Mouse (Mus musculus): ENCODE data around the gene Nek9.
A peak's percentile ranks its signal among the peaks of the same experiment; 100 is the strongest.

The Nek9 gene

DNA sequence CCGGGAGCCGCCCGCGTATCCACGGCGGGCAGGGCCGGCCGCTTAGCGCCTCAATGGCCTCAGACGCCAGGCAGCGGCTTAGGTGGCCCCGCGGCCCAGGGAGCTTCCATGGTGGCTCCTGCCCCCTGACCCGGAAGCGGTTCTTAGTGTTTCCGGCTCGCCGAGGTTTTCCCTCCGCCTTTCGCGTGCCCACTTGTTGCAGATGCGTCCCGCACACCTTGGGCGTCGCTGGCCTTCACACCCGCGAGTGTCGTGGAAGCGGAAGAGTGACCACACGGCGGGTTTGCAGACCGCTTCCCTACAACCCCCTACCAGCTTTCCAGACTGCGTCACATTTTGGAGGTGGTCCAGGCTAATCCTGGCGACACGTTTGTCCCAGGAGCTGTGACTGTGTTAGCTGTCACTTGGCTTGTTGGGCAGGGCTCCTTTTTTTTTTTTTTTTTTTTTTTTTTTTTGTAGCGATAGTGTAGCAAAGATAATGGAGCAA, at the start of gene Nek9:
Nek9 (minus strand) TSS at position 120 of the 487 bp plus-strand sequence.
- DNase-seq = peak; percentile 90

GRCm38 (mm10) chr12:85385995-85386375, 46.8 kb upstream of the Nek9 start:
- no peak for DNase-seq

DNA sequence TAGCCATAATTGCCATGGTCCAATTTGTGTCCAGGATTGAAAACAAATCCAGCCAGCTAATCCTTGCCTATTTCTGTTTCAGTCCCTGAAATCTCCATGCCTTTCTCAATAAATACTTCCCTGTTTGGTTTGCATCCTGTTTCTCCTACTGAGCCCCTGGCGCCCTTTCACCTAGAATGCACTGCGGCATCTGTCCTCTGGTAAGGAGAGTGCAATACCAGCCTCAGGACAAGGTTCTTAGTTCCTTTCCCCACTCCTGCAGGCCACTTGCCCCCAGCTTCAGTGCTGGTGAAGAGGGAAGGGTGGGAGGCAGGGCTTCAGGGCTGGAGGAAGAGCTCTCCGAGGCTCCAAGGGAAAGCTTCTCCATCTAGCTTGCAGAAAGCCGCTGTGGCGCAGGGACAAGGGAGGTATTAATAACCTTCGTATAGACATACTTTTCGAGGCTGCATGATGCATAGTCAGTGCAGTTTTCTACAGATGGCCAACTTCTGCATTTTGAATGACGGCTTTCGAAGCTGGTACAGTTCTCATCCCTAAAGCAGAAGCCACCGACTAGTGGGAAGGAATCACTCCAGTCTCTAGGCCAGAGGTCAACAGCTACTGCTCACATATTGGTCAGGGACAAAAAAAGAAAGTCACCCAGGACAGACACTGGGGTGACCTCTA, 46.3 kb upstream of the Nek9 start:
- no peak for DNase-seq

DNA sequence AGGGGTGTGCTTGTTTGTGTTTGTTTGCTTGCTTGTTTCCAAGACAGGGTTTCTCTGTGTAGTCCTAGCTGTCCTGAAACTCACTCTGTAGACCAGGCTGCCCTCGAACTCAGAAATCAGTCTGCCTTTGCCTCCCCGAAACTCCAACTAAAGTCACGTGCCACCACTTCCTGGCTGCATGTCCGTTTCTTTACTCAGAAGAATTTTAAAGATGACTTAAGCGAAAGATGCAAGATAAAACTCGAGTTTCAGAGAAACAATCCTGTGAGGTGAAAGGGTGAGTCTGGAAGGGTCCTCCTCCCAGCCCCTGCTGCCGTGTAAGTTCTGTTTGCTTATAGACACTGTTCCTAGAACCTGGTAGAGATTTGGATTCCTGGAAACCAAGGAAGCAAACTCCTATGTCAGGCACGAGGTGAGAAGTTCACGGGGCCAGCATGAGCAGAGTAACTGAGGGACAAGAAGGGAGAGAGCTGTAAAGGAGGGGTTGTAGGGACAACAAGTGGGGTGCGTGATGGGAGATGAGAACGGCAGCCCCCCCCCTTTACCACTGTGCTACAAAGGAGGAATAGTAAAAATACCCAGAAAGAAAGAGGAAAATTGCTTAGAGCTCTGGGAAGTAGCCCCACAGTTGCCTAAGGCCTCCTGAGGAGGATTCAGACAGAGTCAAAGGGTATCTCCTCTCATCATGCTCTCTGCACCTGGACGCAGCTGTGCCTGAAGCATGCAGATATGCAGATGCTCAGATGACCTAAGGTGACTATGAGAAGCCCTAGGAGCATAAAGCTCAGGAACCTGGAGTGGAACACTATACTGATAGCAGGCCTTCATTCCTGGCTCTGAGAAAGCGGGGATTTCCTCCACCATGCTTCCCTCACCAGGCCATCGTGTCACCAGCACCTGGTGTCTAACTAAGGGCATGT, 43.9 kb upstream of the Nek9 start:
- DNase-seq = no peak

DNA sequence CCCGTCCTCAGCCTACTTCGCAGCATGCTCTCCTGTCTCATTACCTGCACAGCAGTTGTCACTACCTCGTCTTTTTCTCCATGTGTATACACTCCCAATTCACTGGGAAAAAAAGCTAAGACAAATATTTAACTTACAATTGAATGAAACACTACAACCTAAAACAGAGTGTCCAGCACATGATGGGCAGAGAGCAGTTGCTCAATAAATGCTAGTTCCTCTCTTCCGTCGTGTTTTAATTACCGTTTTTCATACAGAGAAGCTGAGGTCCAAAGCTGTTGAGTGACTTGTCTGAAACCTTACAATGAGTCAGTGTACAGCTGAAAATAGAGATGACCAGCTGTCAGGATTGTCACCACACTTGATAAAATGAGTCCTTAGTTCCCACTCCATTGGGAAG, 42.4 kb upstream of the Nek9 start:
- no peak for DNase-seq

GRCm38 (mm10) chr12:85380942-85381341, 41.8 kb upstream of the Nek9 start:
- DNase-seq = no peak

GRCm38 (mm10) chr12:85380308-85380707, 41.1 kb upstream of the Nek9 start:
- no peak for DNase-seq

GRCm38 (mm10) chr12:85378271-85378670, 39.1 kb upstream of the Nek9 start:
- no peak for DNase-seq

GRCm38 (mm10) chr12:85374561-85375272, 35.6 kb upstream of the Nek9 start, which contains the start of gene Tmed10:
Tmed10 (minus strand) TSS chr12:85374847.
- DNase-seq = peak; percentile 88

- DNase-seq = peak; percentile 65
These were observed 34.7 kb upstream of the Nek9 start for GRCm38 (mm10) chr12:85373591-85374560.

DNA sequence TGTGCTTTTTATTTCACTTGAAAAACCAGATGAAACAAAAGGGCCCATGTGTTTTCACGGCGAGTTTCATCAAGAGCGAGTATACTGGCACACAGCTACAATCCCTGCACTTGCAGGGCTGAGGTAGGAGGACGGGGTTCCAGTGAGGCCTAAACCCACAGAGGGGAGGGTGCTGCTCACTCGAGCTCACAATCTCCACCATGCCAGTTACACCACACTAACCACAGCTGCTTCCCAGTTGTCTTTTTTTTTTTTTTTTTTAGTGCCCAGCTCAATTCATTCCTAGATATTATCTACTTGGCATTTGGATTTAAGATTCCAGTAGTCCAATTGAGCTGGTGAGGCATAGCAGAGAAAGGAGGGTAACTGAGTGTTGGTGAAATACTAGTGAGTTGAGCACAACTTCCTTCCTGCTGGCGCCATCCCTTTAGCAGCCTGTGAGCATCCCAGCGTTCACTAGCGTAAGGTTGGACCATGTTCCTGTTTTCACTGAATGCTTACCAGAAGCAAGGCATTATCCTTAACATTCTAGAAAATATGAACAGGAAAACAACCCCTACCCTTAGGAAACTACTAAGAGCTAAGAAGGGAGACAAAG, 33.0 kb upstream of the Nek9 start:
- no peak for DNase-seq

- DNase-seq = no peak
These were observed 29.4 kb upstream of the Nek9 start for GRCm38 (mm10) chr12:85368441-85369063.

DNA sequence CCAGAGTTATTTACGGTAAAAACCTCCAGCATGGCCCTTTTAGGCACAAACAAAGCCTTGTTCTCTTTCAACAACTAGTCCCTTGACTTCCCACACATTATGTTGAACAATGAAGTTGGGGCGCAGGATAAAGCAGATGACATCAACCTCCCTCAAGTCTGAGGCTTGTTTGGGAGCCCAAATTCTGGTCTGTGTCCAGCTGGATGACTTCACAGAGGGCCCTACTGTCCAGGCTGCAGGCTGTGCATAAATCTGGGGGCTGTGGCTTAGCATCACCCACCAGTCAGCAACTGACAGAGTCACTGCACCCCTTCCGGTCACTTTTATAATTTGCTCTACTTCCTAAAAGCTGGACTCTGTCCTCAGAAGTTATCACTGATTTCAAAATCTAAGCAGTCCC, 27.1 kb upstream of the Nek9 start:
- DNase-seq = peak; percentile 47

DNA sequence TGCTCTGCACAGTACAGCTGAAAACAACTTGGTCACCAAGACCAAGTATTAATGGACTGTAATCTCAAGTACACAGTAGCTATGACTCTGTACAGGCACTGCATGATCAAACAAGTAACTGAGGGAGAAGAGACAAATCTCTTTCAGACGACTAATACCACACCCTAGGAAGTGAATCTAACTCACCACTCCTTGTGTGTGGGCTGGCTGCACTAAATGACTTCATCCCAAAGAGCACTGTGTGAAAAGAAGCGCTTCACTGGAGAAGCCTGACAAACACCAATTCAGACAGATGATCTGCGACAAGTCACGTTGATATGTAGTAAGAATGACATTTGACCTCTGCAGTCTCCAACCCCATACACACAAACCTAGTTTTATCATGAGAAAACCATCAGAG, 23.3 kb upstream of the Nek9 start:
- no peak for DNase-seq

- no peak for DNase-seq
These were observed 22.4 kb upstream of the Nek9 start for GRCm38 (mm10) chr12:85361580-85361979.

DNA sequence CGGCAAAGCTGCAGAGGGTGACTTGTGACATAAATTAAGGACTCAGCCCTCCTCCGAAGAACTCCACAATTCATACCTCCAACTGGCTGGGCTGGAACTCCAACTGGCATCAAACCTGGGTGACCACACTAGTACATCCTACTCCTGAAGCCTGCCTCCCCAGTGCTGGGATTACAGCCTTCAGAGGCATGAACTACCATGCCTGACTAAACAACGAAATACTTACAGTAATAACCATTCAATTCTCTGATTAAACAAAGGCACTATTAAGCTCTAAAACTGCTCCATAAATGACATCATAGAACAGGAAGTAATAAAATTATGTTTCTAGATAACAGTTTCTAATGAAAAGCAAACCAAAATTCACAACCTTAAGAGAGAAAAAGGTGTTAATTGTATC, 22.0 kb upstream of the Nek9 start:
- no peak for DNase-seq

DNA sequence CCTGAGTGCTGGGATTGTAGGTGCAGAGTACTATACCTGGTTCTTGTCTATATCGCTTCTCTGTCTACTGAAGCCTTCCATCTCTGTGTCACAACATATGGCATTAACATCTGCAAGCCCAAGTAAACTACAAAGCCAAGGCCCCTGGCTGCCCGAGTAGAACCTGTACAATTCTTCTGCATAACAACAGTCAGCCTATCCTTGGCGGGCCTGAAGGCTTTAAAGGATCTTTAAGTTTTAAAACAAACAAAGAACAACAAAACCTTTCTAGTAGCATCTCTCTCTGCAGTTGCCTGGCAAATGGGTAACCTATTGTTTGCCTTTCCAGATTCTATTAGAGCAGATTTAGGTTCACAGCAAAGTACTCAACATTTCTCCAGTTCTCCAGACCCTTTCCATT, 14.9 kb upstream of the Nek9 start:
- DNase-seq = no peak

- DNase-seq = peak; percentile 48
These were observed 11.5 kb upstream of the Nek9 start for GRCm38 (mm10) chr12:85350407-85351232.

GRCm38 (mm10) chr12:85348338-85348737, 9.2 kb upstream of the Nek9 start:
- DNase-seq = no peak

- DNase-seq = no peak
These were observed 8.0 kb upstream of the Nek9 start for GRCm38 (mm10) chr12:85347196-85347595.
